8 mouse cellular contexts compared by ENCODE assay signal in the genomic region with DNA sequence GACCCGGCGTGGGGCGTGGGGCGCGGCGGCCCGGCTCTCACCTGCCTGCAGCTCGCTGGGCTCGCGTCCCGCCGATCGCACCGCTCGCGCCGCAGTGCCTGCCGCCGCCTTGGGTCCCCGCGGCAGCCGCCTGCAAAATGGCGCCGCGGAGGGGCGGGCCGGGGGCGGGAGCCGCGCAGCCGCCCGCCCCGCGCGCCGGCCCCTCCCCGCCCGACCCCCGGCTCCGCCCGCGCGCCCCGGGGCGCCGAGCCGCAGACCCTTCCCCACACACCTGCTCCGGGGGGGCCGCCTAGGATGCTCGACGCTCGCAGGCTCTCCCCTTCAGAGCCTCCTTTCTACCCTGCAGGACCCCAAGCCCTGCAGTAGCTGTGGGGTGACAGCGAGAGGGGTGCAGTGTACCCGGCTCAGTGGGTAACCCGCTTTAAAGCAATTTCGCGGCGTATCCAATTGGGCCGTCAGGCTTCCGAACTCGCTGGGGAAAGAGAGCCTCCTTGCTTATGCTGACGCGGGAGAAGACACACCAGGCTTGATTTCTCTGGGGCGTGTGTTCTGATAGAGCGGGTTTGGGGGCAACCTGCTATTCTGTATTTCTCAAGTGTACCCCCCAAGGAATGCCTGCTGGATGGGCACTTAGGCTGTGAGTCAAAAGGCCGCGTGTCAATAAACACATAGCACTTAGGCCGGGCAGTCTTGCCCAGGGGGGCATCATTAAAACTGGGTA. TPM values are rescaled to one million over a fixed set of nuclear protein-coding genes. Genes with fewer than 3 reads are reported as not detected.
A peak's percentile ranks its signal among the peaks of the same experiment; 100 is the strongest.
DNase-seq lines count a peak whose midpoint lies in the region; ATAC-seq lines count a peak whose summit lies in the region.

A gene (minus strand): TSS at position 138 of the 721 bp plus-strand sequence.

- peak within 1 kb of the TSS; percentile 76 for H3K27ac ChIP-seq in forebrain, embryonic 15.5 days (replicated peaks)

- H3K36me3 ChIP-seq in forebrain, embryonic 15.5 days: no peaks in the 10 kb centered on the region

- peaks cover 14% of the 10 kb centered on the region for H3K4me1 ChIP-seq in forebrain, embryonic 15.5 days

- peak within 1 kb of the TSS; percentile 76 for H3K4me3 ChIP-seq in forebrain, embryonic 15.5 days

- no peaks in the 10 kb centered on the region for H3K27me3 ChIP-seq in forebrain, embryonic 15.5 days

- WGBS in forebrain, embryonic 15.5 days: under 1% methylated on average over 34 of the region's 68 CpGs

- ATAC-seq in cerebellum, adult (ENCODE audit: insufficient number of reproducible peaks, low FRiP score, low TSS enrichment): peak; percentile 79
- ATAC-seq in forebrain, embryonic 15.5 days (replicated peaks): peak; percentile 89

- no peak for DNase-seq in cerebellum, adult 9-10 months
- DNase-seq in brain, adult 2 months (ENCODE audit: low read depth, low spot score): peak; percentile 78
- DNase-seq in heart, postnatal 36 days: peak; percentile 62 to 63
- DNase-seq in layer of hippocampus, adult 9-11 months: peak; percentile 56
- peak; percentile 62 for DNase-seq in lung, postnatal 14 days
- peak; percentile 74 to 76 for DNase-seq in right cerebral cortex, postnatal 10 days (ENCODE audit: low spot score in 2 of 2)

- peak within 1 kb of the TSS; percentile 86 for H3K9ac ChIP-seq in forebrain, embryonic 15.5 days (replicated peaks)

- peak within 1 kb of the TSS; percentile 72 for H3K4me2 ChIP-seq in forebrain, embryonic 15.5 days (replicated peaks)

- H3K9me3 ChIP-seq in forebrain, embryonic 15.5 days: no peaks in the 10 kb centered on the region

- intact Hi-C loops in heart, postnatal 36 days (cut with DNase I): loop anchor here (2.0 kb wide), 1 partner anchor 104 kb away; no protein-coding TSS in a partner anchor

RNA-seq across cellular contexts. Expression of the gene that starts here (rescaled TPM):
- 27.6 and 30.2 TPM in 2 replicates for polyA plus RNA-seq in forebrain, embryonic 15.5 days (2015; fragmentation: Nextera tagmentation; extraction: Ambion mirVana)
- total RNA-seq in heart, postnatal 36 days (2021): 10 to 100 TPM; 13.0 to 14.1 TPM
